Mouse (Mus musculus): Measurements from ENCODE around the gene Mrpl58. TPM values are rescaled to one million over a fixed set of nuclear protein-coding genes. Genes with fewer than 3 reads are reported as not detected.
"Not testable (repeated sequence)": the region's sequence is repeated elsewhere in the genome, so short reads cannot be mapped to it uniquely, and the experiment has no call there.

Mrpl58 gene
- total RNA-seq, 1 experiment from 2014 or later, result 67.2 TPM

DNA sequence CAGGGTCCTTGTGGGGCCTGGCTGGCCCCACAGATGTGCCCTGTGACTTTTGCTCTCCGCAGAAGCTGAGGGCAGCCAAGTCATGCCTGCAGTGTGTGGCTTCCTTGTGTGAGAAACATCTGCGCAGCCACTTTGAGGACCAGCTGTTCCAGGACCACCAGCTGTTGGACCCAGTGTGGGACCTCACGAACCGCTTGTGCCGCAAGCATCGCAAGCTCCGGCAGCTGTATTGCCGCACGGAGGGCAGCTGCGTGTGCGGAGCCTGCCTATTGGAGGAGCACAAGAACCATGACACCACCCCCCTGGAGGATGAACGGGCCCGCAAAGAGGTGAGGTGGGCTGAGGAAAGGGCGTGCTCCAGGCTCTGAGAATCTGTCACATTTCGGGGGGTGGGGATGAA lies 37.9 kb downstream of the Mrpl58 start:
- ATAC-seq (replicated peaks in 1 of 2; ENCODE audit: insufficient read depth in 1 of 2, low FRiP score in 2 of 2, low TSS enrichment in 1 of 2, low read depth in 1 of 2, poor library complexity in 2 of 2, severe bottlenecking in 2 of 2), result no peak

DNA sequence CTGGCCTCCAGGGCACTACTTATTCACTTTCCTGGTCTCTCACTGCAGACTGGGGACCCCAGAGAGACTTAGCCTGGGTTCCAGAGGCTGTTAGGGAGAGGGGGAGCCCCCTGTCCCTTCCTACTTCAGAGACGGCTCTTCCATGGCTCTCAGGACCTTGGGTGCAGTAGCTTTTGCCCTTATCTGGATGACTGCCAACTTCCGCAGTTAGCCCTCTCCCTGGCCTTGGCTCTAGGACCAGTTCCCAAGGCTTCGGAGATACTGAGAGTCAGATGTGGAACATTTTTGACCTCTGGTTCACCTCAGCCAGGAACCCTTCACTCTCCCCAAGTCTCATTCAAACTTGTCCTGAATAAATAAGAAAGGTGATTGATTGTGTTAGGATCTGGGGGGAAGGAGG lies 43.4 kb downstream of the Mrpl58 start:
- ATAC-seq (replicated peaks in 1 of 2; ENCODE audit: insufficient read depth in 1 of 2, low FRiP score in 2 of 2, low TSS enrichment in 1 of 2, low read depth in 1 of 2, poor library complexity in 2 of 2, severe bottlenecking in 2 of 2), result no peak

DNA sequence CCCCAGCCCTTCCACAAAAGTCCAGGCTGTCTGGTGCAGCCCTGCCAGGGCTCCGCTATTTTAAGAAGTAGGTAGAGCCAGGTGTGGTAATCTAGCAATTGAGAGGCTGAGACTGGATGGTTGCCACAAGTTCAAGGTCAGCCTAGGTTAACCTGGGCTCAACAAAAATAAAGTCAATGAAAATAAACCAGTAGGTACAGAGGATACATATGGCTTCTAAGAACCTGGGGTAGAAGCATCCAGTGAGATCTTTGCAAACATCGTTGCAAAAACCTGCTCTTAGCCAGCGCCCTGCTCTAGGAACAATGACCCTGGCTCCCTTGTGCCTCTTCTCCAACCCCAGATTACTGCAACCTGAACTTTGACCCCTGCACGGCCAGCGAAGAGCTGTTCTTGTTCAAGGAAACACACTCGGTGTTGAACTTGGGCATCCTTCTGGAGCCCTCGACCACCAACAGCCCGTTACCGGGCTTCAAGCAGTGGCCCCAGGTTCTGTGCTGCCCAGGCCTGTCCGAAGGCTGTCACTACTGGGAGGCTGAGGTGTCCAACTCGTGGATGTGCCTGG lies 43.9 kb downstream of the Mrpl58 start:
- ATAC-seq (replicated peaks in 1 of 2; ENCODE audit: insufficient read depth in 1 of 2, low FRiP score in 2 of 2, low TSS enrichment in 1 of 2, low read depth in 1 of 2, poor library complexity in 2 of 2, severe bottlenecking in 2 of 2), result no peak

DNA sequence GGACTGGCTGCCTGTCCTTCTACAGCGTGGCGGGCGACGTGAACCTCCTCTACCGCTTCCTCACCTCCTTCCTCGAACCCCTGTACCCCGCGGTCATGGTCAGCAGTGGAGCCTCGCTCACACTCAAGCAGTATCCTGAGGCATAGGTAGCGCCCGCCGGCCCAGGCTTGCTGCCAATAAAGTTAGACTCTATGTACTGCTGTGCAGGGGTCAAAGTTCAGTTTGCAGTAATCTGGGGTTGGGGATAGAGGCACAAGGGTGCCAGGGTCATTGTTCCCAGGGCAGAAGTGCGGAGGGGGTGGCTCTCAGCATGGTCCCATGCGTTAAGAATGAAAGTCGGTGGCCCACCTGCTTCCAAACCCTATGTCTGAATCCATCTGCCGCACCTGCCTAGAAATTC lies 44.5 kb downstream of the Mrpl58 start:
- no peak for ATAC-seq (replicated peaks in 1 of 2; ENCODE audit: insufficient read depth in 1 of 2, low FRiP score in 2 of 2, low TSS enrichment in 1 of 2, low read depth in 1 of 2, poor library complexity in 2 of 2, severe bottlenecking in 2 of 2)

DNA sequence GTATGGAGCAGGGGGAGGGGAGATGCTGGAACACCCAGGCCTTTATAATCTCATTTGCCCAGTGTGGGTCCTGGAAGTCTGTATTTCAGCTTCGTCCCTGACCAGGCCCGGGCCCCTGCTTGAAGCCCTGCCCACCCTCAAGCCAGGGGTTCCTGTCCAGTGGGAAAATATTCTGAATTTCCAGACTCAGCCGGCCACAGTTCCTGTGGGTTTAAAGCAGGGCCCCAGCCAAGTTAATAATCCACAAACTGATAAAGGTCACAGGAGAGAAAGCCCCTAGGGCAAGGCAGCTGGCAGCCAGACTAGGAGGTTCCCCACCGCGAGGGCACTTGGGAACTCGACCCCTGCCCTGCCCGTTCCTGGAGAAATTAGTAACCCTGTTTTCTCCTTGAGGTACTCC lies 45.4 kb downstream of the Mrpl58 start:
- ATAC-seq (replicated peaks in 1 of 2; ENCODE audit: insufficient read depth in 1 of 2, low FRiP score in 2 of 2, low TSS enrichment in 1 of 2, low read depth in 1 of 2, poor library complexity in 2 of 2, severe bottlenecking in 2 of 2), result no peak

DNA sequence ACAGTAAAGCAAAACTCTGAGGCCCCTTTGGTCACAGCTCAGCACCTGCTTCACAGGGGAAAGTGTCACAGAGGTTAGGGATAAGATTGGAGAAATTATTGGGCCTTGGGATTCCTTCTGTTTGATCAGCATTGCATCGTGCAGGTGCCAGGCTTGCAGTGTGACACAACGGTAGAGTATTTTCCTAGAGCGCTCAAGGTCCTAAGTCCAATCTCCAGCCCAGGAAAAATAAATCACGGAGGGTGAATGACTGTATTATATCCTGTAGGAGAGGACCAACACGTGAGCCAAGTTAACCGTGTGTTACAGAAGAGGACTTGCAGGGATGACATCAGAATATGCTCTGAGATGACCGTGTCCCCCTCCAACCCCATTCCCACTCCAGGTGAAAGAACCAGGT lies 46.6 kb downstream of the Mrpl58 start:
- ATAC-seq (replicated peaks in 1 of 2; ENCODE audit: insufficient read depth in 1 of 2, low FRiP score in 2 of 2, low TSS enrichment in 1 of 2, low read depth in 1 of 2, poor library complexity in 2 of 2, severe bottlenecking in 2 of 2), result no peak

DNA sequence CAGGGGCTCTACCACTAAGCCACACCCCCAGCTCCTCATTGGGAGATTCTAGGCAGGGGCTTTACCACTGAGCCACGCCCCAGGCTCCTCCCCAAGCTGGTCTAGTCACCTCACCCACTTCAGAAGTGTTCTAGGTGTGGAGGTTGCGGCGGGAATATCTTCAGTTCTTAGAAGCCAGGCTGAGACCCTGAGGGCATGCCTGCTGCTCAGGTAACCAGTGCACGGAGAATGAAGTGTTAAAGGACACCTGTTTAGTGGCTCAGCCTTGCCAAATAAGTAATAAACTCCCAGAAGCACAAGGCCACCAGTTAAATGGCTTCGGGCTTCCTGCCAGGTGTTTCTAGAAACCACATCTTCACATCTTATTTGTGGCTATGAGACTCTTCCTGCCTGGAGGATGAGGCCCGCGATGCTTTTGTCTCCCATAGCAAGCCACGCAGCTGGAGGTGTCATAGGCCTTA lies 48.3 kb downstream of the Mrpl58 start:
- ATAC-seq (replicated peaks in 1 of 2; ENCODE audit: insufficient read depth in 1 of 2, low FRiP score in 2 of 2, low TSS enrichment in 1 of 2, low read depth in 1 of 2, poor library complexity in 2 of 2, severe bottlenecking in 2 of 2), result peak; percentile 35 to 38; a peak in 1 of 4 replicates

DNA sequence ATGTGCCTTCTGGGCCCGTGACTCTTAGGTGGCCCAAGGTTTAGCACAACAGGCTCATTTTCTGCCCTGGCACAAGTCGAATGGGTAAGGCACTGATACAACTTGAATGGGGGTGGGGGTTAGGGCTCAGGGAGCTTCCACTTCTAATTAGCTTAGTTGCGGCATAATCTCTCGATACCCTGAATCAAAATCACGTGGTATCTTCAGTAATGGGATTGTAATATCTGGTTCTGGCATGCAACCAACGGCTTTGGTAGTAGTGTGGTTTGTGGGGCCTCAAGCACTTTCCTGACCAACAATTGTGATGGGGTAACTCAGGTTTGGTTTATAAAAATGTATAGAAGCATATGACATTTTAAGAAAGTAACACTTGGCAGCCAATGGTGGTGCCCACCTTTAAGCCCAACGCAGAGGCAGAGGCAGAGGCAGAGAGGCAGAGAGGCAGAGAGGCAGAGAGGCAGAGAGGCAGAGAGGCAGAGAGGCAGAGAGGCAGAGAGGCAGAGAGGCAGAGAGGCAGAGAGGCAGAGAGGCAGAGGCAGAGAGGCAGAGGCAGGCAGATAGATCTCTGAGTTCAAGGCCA lies 48.8 kb downstream of the Mrpl58 start:
- peak in 1 of 2 experiments; percentile 18; a peak in 1 of 4 replicates for ATAC-seq (replicated peaks in 1 of 2; ENCODE audit: insufficient read depth in 1 of 2, low FRiP score in 2 of 2, low TSS enrichment in 1 of 2, low read depth in 1 of 2, poor library complexity in 2 of 2, severe bottlenecking in 2 of 2)

DNA sequence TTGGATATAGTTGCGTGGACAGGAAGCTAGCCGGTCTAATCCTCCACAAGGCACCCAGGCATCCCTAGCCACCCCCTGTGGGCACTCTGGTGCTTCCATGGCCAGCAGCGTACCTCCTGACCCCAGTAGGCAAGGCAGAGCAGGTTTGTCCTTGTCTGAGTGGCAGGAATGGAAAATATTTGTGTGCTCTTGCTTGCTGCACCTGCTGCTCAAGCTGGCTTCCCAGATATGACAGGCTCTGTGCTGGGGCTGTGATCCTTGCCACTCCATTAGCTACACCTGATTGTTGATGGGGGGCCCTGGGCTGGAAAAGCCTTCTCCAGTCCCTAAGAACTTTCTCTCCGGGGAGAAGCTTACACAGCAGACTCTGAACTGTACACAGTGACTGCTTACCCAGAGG lies 49.8 kb downstream of the Mrpl58 start:
- ATAC-seq (replicated peaks in 1 of 2; ENCODE audit: insufficient read depth in 1 of 2, low FRiP score in 2 of 2, low TSS enrichment in 1 of 2, low read depth in 1 of 2, poor library complexity in 2 of 2, severe bottlenecking in 2 of 2), result no peak

DNA sequence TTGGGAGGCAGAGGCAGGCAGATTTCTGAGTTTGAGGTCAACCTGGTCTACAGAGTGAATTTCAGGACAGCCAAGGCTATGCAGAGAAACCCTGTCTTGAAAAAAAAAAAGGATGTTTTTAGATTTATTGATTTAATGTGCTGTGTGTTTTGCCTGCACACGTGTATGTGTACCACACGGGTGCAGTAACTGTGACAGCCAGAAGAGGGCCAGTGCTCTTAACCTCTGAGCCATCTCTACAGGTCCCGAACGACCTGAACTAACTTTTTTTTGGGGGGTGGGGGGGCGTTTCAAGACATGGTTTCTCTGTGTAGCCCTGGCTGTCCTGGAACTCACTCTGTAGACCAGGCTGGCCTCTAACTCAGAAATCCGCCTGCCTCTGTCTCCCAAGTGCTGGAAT lies 51.3 kb downstream of the Mrpl58 start:
- not testable (repeated sequence) for ATAC-seq (replicated peaks in 1 of 2; ENCODE audit: insufficient read depth in 1 of 2, low FRiP score in 2 of 2, low TSS enrichment in 1 of 2, low read depth in 1 of 2, poor library complexity in 2 of 2, severe bottlenecking in 2 of 2)

DNA sequence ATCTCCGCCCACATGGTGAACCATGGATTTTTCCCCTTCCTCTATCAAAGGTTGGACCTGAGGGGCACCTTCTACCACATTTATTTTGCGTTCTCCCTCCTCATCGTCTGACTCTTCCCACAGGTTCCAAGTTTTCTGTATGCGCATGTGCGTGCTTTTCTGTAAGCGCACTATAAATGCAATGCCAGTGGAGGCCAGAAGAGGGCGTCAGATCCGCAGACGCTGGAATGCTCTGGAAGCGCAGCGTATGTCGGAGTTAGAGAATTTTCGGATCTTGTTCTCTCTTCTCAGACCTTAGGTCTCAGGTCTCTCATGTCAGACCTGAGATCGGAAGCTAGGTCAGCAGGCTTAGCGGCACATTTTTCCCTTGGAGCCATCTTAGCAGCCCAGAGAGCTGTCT lies 52.1 kb downstream of the Mrpl58 start:
- ATAC-seq (replicated peaks in 1 of 2; ENCODE audit: insufficient read depth in 1 of 2, low FRiP score in 2 of 2, low TSS enrichment in 1 of 2, low read depth in 1 of 2, poor library complexity in 2 of 2, severe bottlenecking in 2 of 2), result no peak

DNA sequence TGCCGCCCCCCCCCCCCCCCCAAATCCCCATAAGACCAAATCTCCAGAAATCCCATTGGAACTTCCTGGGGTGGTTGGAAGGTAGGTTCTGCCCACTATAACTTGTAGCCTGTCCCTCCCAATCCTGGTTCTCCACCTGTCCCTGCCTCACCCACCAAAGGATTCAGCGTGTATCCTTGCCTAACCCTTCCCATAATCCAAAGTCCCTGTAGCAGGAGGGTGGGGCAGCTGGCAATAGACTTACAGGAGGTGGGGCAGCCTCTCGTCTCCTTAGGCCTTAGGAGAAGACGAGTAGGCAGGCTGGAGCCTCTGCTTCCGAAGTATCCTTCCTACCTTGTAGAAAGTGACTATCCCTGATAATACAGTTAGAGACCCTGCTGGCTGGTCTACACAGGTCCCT lies 52.6 kb downstream of the Mrpl58 start:
- ATAC-seq (replicated peaks in 1 of 2; ENCODE audit: insufficient read depth in 1 of 2, low FRiP score in 2 of 2, low TSS enrichment in 1 of 2, low read depth in 1 of 2, poor library complexity in 2 of 2, severe bottlenecking in 2 of 2), result no peak

DNA sequence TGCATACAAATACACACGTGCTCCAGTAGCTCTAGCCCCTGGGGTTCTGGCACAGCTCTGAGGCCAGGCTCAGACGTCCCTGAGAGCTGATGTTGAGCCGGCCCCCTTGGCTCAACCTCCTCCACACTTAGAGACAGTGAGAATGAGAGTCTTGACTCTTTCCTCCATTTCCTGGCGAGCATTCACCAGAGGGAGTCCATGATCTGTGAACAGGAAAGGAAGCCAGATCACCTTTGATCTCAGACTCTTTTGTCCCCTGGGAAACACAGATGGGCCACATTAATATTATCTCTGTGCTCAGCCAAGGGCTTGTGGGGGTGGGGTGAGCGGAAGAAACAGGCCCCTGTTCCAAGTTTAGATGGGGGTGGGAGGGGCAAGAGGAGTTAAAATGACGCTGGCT lies 53.9 kb downstream of the Mrpl58 start:
- no peak for ATAC-seq (replicated peaks in 1 of 2; ENCODE audit: insufficient read depth in 1 of 2, low FRiP score in 2 of 2, low TSS enrichment in 1 of 2, low read depth in 1 of 2, poor library complexity in 2 of 2, severe bottlenecking in 2 of 2)

DNA sequence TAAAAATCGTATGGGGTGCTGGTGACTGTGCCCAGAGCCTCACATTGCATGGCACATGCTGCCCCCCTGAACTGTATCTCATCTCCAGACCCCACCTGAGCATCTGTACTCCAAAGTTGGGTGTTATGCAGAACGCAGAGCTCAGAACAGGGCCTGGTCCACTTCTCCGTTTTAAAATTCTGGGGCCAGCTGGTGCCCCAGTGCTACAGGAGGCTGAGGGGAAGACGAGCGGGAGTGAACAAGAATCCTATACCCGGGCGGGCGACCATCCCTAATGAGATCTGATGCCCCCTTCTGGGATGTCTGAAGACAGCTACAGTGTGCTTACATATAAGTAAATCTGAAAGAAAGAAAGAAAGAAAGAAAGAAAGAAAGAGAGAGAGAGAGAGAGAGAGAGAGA lies 57.4 kb downstream of the Mrpl58 start:
- no peak for ATAC-seq (replicated peaks in 1 of 2; ENCODE audit: insufficient read depth in 1 of 2, low FRiP score in 2 of 2, low TSS enrichment in 1 of 2, low read depth in 1 of 2, poor library complexity in 2 of 2, severe bottlenecking in 2 of 2)

DNA sequence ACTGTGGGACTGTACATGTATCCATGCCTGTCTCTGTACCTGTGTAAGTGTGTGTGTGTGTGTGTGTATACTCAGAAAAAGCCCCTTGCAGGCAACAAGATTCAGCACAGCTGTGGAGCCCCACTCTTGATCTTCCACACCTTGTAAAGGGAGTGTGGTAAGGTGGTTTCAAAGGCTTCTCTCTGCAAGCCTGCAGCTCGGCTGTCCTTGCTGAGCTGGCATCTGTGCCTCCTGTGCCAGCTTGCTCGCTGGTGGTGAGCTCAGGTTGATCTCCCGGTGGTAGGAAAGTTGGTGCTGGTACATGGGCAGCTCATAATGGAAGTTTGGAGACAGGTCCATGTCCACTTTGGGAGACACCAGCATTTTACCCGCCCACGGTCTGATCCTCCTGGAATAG lies 58.3 kb downstream of the Mrpl58 start:
- ATAC-seq (replicated peaks in 1 of 2; ENCODE audit: insufficient read depth in 1 of 2, low FRiP score in 2 of 2, low TSS enrichment in 1 of 2, low read depth in 1 of 2, poor library complexity in 2 of 2, severe bottlenecking in 2 of 2), result no peak

Other genes with a start within 250 kb of the Mrpl58 start
- gene Slc9a3r1, start 240.4 kb upstream of the Mrpl58 start, total RNA-seq (2017), result 70.5 and 71.1 TPM in 2 replicates
- gene Tmem104, start 216.3 kb upstream of the Mrpl58 start, total RNA-seq (2017), result 3.5 and 4.0 TPM in 2 replicates
- gene Nat9, start 215.9 kb upstream of the Mrpl58 start, total RNA-seq (2017), result 26.6 and 42.7 TPM in 2 replicates
- not detected in 2 replicates for gene Grin2c, start 136.5 kb upstream of the Mrpl58 start, total RNA-seq (2017)
- gene Fdxr, start 126.7 kb upstream of the Mrpl58 start, total RNA-seq (2017), result 19.9 and 22.6 TPM in 2 replicates
- 2.8 and 4.3 TPM in 2 replicates for gene Fads6, start 106.1 kb upstream of the Mrpl58 start, total RNA-seq (2017)
- not detected in 2 replicates for gene Otop2, start 96.6 kb upstream of the Mrpl58 start, total RNA-seq (2017)
- gene Ush1g, start 81.7 kb upstream of the Mrpl58 start, total RNA-seq (2017), result not detected in 2 replicates
- gene Otop3, start 69.0 kb upstream of the Mrpl58 start, total RNA-seq (2017), result not detected in 2 replicates
- gene Hid1, start 36.0 kb upstream of the Mrpl58 start, total RNA-seq (2017), result 2.6 and 7.9 TPM in 2 replicates
- gene Cdr2l, start 21.8 kb upstream of the Mrpl58 start, total RNA-seq (2017), result 0.05 TPM in 1 of 2 replicates, not detected in the other
- gene Atp5h, start 16.2 kb downstream of the Mrpl58 start, total RNA-seq (2017), result 507 and 778 TPM in 2 replicates
- gene Kctd2, start 16.4 kb downstream of the Mrpl58 start, total RNA-seq (2017), result 15.0 and 22.1 TPM in 2 replicates
- not detected in 2 replicates for gene Trim80, start 36.8 kb downstream of the Mrpl58 start, total RNA-seq (2017)
- not detected in 2 replicates for gene Slc16a5, start 58.7 kb downstream of the Mrpl58 start, total RNA-seq (2017)
- gene Armc7, start 71.9 kb downstream of the Mrpl58 start, total RNA-seq (2017), result 14.7 and 14.9 TPM in 2 replicates
- gene Nt5c, start 88.1 kb downstream of the Mrpl58 start, total RNA-seq (2017), result 62.3 and 99.8 TPM in 2 replicates
- 122 and 126 TPM in 2 replicates for gene Jpt1, start 110.6 kb downstream of the Mrpl58 start, total RNA-seq (2017)
- gene Sumo2, start 132.5 kb downstream of the Mrpl58 start, total RNA-seq (2017), result 501 and 618 TPM in 2 replicates
- 108 and 128 TPM in 2 replicates for gene Nup85, start 160.7 kb downstream of the Mrpl58 start, total RNA-seq (2017)
- 26.5 and 28.1 TPM in 2 replicates for gene Mrps7, start 200.2 kb downstream of the Mrpl58 start, total RNA-seq (2017)
- 26.3 and 39.2 TPM in 2 replicates for gene Gga3, start 200.3 kb downstream of the Mrpl58 start, total RNA-seq (2017)
- 19.1 and 23.3 TPM in 2 replicates for gene Mif4gd, start 209.2 kb downstream of the Mrpl58 start, total RNA-seq (2017)
- gene Slc25a19, start 224.5 kb downstream of the Mrpl58 start, total RNA-seq (2017), result 21.6 and 33.8 TPM in 2 replicates